Mouse (Mus musculus) cerebellum, adult 2 months (tissue): ENCODE measurements around the gene Rangrf.

Experiments used
- CTCF ChIP-seq: fragments of 200-500 bp; IDR thresholded peaks from 2 replicates; pipeline ENCODE4 v1.5.1; 2011; ENCODE audit warnings: low read depth, mild to moderate bottlenecking, control low read depth, low read length, moderate library complexity, borderline replicate concordance; ENCODE audit not compliant: insufficient read depth
- POLR2A ChIP-seq: fragments of 200-500 bp; IDR thresholded peaks from 2 replicates; pipeline ENCODE4 v1.6.1; 2011; ENCODE audit warnings: low read length, control low read depth, borderline replicate concordance; ENCODE audit not compliant: insufficient read depth

DNA sequence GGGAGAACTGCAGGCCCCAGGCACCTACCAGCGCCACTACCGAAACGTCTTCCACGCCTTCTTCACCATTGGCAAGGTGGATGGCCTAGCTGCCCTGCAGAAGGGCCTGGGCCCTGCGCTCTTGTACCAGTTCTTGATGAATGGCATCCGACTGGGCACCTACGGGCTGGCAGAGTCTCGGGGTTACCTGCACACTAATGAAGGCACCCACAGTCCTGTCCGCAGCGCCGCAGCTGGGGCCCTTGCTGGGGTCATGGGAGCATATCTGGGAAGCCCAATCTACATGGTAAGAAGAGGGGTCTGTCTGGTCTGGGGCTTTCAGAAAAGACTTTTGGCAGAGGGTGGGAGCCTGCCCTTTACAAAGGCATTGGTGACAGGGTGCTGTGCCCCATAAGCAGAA is 6.2 kb downstream of the Rangrf start:
- TF ChIP-seq POLR2A (no peak), CTCF (no peak)
